Mouse (Mus musculus) midbrain, embryonic 11.5 days (tissue): ENCODE data around the gene Pdcd2l. TPM values are rescaled to one million over a fixed set of nuclear protein-coding genes. Genes with fewer than 3 reads are reported as not detected.

Experiments
- ATAC-seq: fragments of 200-750 bp; cut with Nextera tagmentation; 2 replicates; pipeline ENCODE4 v1.8.0; 2017; ENCODE audit warnings: moderate TSS enrichment, moderate library complexity; ENCODE audit not compliant: low FRiP score
- DNase-seq: peaks from one replicate; pipeline ENCODE4 v3.0.0; 2015; ENCODE audit warnings: low spot score; ENCODE audit errors: missing footprints
- H3K27ac ChIP-seq: fragments of 300-500 bp; sonication (generic); 2 replicates; pipeline ENCODE4 v1.5.1; 2014; ENCODE audit warnings: low read depth, low read length
- H3K27me3 ChIP-seq: fragments of 300-500 bp; sonication (generic); 2 replicates; pipeline ENCODE4 v1.6.1; 2014; ENCODE audit warnings: mild to moderate bottlenecking, low read length, moderate library complexity, mixed read lengths; ENCODE audit not compliant: control insufficient read depth, insufficient read depth
- H3K36me3 ChIP-seq: fragments of 300-500 bp; sonication (generic); 2 replicates; pipeline ENCODE4 v1.6.1; 2014; ENCODE audit warnings: mild to moderate bottlenecking, low read length, moderate library complexity, mixed read lengths; ENCODE audit not compliant: control insufficient read depth, insufficient read depth
- H3K4me1 ChIP-seq: fragments of 300-500 bp; sonication (generic); 2 replicates; pipeline ENCODE4 v1.6.1; 2014; ENCODE audit warnings: low read length; ENCODE audit not compliant: control insufficient read depth, insufficient read depth
- H3K4me2 ChIP-seq: fragments of 300-500 bp; sonication (generic); 2 replicates; pipeline ENCODE4 v1.6.1; 2014; ENCODE audit warnings: mild to moderate bottlenecking, moderate library complexity
- H3K4me3 ChIP-seq: fragments of 300-500 bp; sonication (generic); 2 replicates; pipeline ENCODE4 v1.5.1; 2014; ENCODE audit warnings: low read depth, low read length
- H3K9ac ChIP-seq: fragments of 300-500 bp; sonication (generic); 2 replicates; pipeline ENCODE4 v1.6.1; 2014; ENCODE audit warnings: low read length
- H3K9me3 ChIP-seq: fragments of 300-500 bp; sonication (generic); 2 replicates; pipeline ENCODE4 v1.6.1; 2016; ENCODE audit warnings: low read length; ENCODE audit not compliant: control insufficient read depth
- WGBS: fragments of 180-500 bp; shearing (Covaris S2); extraction: QIAGEN DNeasy Blood & Tissue Kit; methylation state at CpG from one replicate; pipeline ENCODE4 v1.1.7; 2014; 5-methylcytosine and 5-hydroxymethylcytosine counted together
- polyA plus RNA-seq: library from polyadenylated mRNA; unstranded; fragments of >200 nt; fragmentation: Nextera tagmentation; extraction: Ambion mirVana; gene quantifications from 2 replicates; pipeline ENCODE4 v1.2.1, GENCODE M21; 2014

Pdcd2l gene
- polyA plus RNA-seq, 1 experiment from 2014 or later, result 63.0 TPM

GRCm38 (mm10) chr7:34139493-34139892 is 57.0 kb downstream of the Pdcd2l start:
- H3K27me3 ChIP-seq, result no peaks in the 10 kb centered on the region
- 92% methylated on average over 6 of the region's 6 CpGs for WGBS
- H3K27ac ChIP-seq, result no peak overlapping the region
- no peak overlapping the region for H3K4me2 ChIP-seq
- no peak overlapping the region for H3K9ac ChIP-seq
- DNase-seq (no peak), ATAC-seq (0 out of 2 replicates have a peak, but pooled peaks have one; percentile 19)
- H3K36me3 ChIP-seq, result peaks cover 33% of the 10 kb centered on the region
- H3K9me3 ChIP-seq, result no peaks in the 10 kb centered on the region
- H3K4me3 ChIP-seq, result no peak overlapping the region
- no peaks in the 10 kb centered on the region for H3K4me1 ChIP-seq

Other genes starting within 250 kb of the Pdcd2l start
- gene Scgb2b27, start 182.7 kb downstream of the Pdcd2l start, polyA plus RNA-seq, result not detected in 2 replicates
- not detected in 2 replicates for gene Scgb1b27, start 175.2 kb downstream of the Pdcd2l start, polyA plus RNA-seq
- not detected in 2 replicates for gene Scgb1b30, start 101.2 kb downstream of the Pdcd2l start, polyA plus RNA-seq
- 2.7 and 2.9 TPM in 2 replicates for gene Wtip, start 63.4 kb downstream of the Pdcd2l start, polyA plus RNA-seq
- 273 and 283 TPM in 2 replicates for gene Uba2, start 27.1 kb downstream of the Pdcd2l start, polyA plus RNA-seq
- 277 and 282 TPM in 2 replicates for gene Gpi1, start 33.7 kb upstream of the Pdcd2l start, polyA plus RNA-seq
- gene Gm6096, start 54.4 kb upstream of the Pdcd2l start, polyA plus RNA-seq, result 0.44 TPM in 1 of 2 replicates, not detected in the other
- gene 4931406P16Rik, start 116.9 kb upstream of the Pdcd2l start, polyA plus RNA-seq, result 27.4 and 29.8 TPM in 2 replicates
- gene Lsm14a, start 196.7 kb upstream of the Pdcd2l start, polyA plus RNA-seq, result 76.2 and 77.5 TPM in 2 replicates